32 mouse cellular contexts compared by ENCODE assay signal in the genomic region with DNA sequence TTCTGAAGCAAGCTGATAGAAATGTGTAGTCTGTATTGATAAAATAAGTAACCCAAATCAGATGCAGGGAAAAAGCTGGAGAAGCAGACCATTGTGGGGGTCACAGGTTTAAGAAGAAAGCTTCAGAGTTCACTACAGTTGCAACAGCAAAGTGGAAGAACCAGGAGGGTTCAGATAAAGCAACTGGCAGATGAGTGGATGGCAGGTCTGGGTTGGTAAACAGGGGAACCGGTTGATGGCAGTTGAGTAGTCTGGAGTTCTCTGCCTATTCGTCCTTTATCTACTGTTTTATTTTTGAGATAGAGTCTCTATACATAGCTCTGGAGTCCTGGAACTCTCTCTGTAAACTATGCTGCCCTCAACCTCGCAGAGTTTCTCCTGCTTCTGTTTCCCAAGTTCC. TPM values are rescaled to one million over a fixed set of nuclear protein-coding genes. Genes with fewer than 3 reads are reported as not detected.
"Had no signal": no experiment of that assay in that cellular context is flagged by ENCODE, and none has a peak within 500 bp of the region (broad histone marks: within the 10 kb centered on the region; RNA-seq: fewer than 3 reads in every experiment).

No protein-coding gene starts in this region.

- H3K4me1 ChIP-seq: limb, embryonic 10.5 days; limb, embryonic 12.5 days; limb, embryonic 13.5 days; limb, embryonic 15.5 days; liver, embryonic 12.5 days; liver, embryonic 13.5 days; liver, embryonic 15.5 days; lung, embryonic 15.5 days; megakaryocyte, embryonic 14.5 days; midbrain, embryonic 10.5 days; midbrain, embryonic 12.5 days; midbrain, embryonic 13.5 days; midbrain, embryonic 15.5 days; neural tube, embryonic 12.5 days had no signal

- H3K4me3 ChIP-seq: left cerebral cortex, adult 2 months; limb, embryonic 10.5 days; limb, embryonic 12.5 days; limb, embryonic 13.5 days; limb, embryonic 15.5 days; liver, embryonic 12.5 days; liver, embryonic 13.5 days; liver, embryonic 15.5 days; lung, embryonic 15.5 days; megakaryocyte, embryonic 14.5 days; midbrain, embryonic 10.5 days; midbrain, embryonic 12.5 days; midbrain, embryonic 13.5 days; midbrain, embryonic 15.5 days; myocyte; neural tube, embryonic 12.5 days had no signal

- H3K36me3 ChIP-seq: limb, embryonic 10.5 days; limb, embryonic 12.5 days; limb, embryonic 13.5 days; limb, embryonic 15.5 days; liver, embryonic 12.5 days; liver, embryonic 13.5 days; liver, embryonic 15.5 days; lung, embryonic 15.5 days; midbrain, embryonic 10.5 days; midbrain, embryonic 12.5 days; midbrain, embryonic 13.5 days; midbrain, embryonic 15.5 days; neural tube, embryonic 12.5 days had no signal

- ATAC-seq: liver, embryonic 12.5 days; liver, postnatal 0 days; lung, postnatal 0 days; midbrain, embryonic 13.5 days; midbrain, embryonic 15.5 days; midbrain, embryonic 16.5 days had no signal

- H3K27me3 ChIP-seq: limb, embryonic 15.5 days; liver, embryonic 12.5 days; liver, embryonic 13.5 days; liver, embryonic 15.5 days; lung, embryonic 15.5 days; megakaryocyte, embryonic 14.5 days; midbrain, embryonic 13.5 days; midbrain, embryonic 15.5 days; neural tube, embryonic 12.5 days had no signal

- H3K27ac ChIP-seq: left cerebral cortex, adult 2 months; limb, embryonic 10.5 days; limb, embryonic 12.5 days; limb, embryonic 13.5 days; limb, embryonic 15.5 days; liver, embryonic 12.5 days; liver, embryonic 13.5 days; liver, embryonic 14.5 days; liver, embryonic 15.5 days; lung, embryonic 15.5 days; macrophage; midbrain, embryonic 10.5 days; midbrain, embryonic 12.5 days; midbrain, embryonic 13.5 days; midbrain, embryonic 15.5 days; neural tube, embryonic 12.5 days had no signal

- DNase-seq: left cerebral cortex, postnatal 4 days; liver; liver, embryonic 13.5 days; liver, postnatal 0 days; lung, adult 18-20 months; lung, adult 2 months; lung, embryonic 14.5 days; lung, postnatal 10 days; lung, postnatal 14 days; lung, postnatal 36 days; lung, postnatal 4 days; midbrain, embryonic 14.5 days had no signal

- H3K9me3 ChIP-seq: limb, embryonic 10.5 days; limb, embryonic 12.5 days; limb, embryonic 13.5 days; limb, embryonic 15.5 days; liver, embryonic 12.5 days; liver, embryonic 13.5 days; liver, embryonic 15.5 days; lung, embryonic 15.5 days; megakaryocyte, embryonic 14.5 days; midbrain, embryonic 10.5 days; midbrain, embryonic 12.5 days; midbrain, embryonic 13.5 days; midbrain, embryonic 15.5 days; neural tube, embryonic 12.5 days had no signal

RNA-seq across cellular contexts. Expression of a gene that starts 26.8 kb away (rescaled TPM):
- total RNA-seq: monocyte, adult 5-6 weeks had no signal
